Mouse (Mus musculus): ENCODE data around the gene Aaed1.

Gene Aaed1

DNA sequence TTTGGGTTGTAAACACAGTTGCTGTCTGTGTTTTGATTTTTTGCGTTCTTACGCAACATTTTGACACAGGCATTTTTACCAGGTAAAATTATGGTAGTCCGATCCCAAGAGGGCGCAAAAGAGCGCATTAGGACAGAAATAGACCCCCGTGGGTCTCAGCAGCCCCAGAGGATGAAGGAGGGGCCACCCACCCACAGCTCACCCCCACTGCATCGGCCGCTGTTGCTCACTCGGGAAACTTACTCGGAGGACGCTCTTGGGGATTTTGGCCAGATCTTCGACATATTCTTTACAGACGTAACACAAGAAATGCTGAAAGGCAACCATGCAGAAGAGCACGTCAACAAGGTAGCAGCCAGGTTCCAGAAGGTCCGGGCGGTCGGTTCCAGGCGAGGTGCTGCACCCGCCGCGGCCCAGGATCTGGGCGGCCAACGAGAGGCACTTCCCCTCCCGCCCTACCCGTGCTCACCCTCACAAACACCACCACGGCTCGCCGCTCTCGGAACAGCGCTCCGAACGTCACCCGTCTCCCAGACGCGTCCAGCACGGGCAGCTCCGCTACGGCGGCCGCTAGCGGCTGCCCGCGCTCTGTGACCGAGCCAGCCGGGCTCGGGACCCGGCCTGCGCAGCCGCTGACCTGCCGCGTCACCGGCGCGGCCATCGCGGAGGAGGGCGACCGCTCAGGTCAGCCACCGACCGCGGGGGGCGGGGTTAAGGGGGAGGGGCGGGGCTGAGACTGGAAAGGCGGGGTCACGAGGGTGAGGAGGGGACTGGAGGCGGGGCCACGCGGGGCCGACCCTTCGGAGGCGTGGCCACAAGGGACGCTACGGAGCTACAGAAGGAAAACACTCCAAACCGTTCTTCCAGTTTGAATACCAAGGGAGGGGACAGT, at the start of gene Aaed1:
TSS of gene Aaed1 (minus strand) at position 687 of the 892 bp plus-strand sequence.
- peak; percentile 88 for DNase-seq

DNA sequence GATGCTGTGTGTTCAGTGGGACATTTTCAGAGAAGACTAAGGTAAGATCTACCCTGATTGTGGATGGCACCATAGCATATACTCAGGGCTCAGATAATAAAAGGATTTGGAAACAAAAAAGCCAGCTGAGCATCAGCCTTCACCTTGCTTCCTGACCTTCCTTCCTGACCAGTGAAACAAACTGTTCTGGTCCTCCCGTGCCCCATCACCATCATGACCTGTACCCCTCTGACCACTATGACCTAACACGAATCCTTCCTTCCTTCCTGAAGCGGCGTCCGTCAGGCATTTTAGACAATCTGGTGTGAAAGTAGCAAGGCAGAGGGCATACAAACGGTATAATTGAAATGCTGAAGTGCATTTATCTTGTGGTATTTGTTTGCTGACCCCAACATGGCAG, 49.6 kb upstream of the Aaed1 start:
- DNase-seq: no peak

DNA sequence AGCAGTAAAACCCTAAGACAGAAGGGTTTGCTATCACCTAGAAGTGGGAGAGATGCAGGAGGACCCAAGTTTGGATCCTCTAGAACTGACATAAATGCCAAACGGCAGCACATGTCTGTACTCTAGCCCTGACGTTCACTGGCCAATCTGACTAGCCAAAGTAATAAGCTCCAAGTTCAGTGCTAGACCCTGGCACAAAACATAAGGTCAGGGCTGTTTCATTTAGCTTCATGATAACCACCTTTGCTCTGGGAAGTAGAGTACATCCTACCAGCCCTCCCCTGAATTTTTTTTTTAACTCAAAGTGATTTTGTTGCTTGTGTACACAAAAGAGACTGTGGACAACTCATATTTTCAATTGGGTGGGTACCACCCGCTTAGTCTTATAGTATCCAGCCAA, 48.5 kb upstream of the Aaed1 start:
- DNase-seq: no peak

DNA sequence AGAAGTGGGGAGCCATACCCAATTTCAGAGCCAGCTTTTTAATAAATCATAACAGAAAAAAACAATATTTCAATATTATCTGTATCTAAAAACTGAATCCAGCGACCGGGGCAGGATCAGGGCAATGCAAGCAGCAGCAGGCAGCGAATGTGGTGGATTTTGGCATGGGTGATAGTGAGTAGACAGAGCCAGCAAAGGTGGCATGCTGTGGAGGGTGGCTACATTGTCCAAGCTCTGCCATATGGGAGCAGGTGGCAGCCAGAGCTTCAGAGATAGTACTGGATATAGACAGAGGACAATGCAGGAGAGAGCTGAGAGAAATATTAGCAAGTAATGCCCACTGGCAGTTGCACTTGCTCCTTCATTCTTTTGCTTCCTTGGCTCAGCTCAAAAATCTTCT, 47.2 kb upstream of the Aaed1 start:
- DNase-seq: no peak

DNA sequence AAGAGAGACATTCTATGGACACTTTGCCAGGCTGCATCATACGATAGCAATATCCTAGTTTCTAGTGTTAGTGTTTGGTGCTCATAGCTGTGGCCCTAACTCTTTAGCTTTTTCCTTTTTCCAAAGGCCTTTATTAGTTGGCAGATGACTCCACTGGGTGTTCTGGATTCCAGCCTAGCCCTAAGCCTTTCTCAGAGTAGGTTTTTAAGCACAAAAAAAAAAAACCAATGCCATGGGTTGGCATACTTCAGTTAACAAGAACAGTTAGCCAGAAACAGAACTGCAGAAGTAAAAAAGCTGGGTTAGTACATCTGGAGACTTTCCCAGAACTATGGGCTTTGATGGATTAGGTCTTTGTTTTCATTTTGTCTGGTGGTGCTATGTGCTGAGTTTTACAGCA, 46.0 kb upstream of the Aaed1 start:
- no peak for DNase-seq

DNA sequence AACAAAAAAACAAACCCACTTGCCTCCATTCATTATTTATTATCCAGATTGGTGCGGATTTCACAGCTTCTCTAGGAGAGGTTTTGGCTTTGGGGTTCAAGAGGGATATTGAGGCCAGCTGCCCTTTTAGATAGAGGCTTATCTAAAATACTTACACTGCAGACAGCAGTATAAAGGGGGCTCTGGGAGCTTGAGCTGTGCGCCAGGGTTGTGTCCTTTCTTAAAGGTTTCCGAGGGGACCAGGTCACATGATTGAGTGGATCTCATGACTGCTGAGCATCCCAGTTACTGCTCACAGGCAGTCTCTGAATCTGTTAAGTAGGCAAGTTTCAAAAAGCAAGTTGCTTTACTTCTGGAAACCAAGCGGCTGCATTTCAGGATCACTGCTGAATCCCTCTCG, 44.9 kb upstream of the Aaed1 start:
- DNase-seq: no peak

DNA sequence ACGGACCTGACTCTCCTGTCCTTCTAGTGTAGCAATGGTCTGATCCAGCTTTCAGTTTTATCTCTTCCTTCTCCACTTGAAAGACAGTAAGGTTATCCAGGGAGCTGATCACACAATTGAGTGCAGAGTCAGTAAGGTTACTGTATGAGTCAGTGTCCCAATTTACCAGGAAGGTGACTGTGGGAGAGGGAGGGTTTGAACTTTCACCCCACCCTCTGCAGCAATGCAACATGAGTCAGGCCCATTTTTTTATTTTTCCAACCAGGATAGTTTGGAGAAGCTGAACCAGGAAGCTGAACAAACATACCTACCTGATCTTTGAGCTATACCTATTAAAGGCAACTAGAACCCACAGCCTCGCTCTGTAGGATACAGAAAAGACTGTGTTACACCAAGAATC, 37.0 kb upstream of the Aaed1 start:
- no peak for DNase-seq

DNA sequence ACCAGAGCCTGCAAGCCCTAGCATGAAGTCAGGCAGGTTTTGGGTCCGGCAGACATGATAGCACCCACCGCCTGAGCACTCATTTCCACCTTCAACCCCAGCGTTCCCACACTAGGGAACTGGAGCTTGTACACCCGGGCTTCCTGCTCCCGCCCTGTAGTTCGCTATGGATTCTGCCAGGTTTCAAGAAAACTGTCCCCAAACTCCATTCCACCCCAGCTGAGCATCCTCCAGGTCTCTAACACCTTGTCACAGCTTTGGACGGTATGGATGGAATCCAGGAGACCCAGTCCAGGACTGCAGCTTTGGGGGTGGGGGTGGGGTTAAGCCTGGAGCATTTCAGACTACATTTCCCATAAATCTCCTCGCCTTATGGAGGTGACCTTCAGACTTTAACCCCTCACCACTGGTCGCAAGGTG, 31.6 kb upstream of the Aaed1 start:
- no peak for DNase-seq

DNA sequence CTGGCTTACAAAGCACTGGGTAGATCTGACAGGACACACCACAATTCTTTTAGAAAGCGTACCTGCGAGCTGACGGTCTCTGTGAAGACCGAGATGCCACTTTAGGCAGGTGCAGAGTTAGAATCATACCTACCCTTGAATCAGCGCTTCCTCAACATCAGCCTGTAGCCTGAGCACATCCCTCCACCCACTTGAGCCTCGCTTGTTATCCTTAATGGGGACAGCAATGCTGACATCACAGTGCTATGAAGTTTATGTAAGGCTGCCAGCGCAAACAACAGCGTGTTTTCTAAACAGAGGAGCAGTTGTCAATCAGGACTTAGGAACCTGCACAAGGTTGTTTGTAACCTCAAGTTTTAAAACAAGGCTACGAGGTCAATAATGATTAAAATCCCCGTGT, 31.1 kb upstream of the Aaed1 start:
- no peak for DNase-seq

DNA sequence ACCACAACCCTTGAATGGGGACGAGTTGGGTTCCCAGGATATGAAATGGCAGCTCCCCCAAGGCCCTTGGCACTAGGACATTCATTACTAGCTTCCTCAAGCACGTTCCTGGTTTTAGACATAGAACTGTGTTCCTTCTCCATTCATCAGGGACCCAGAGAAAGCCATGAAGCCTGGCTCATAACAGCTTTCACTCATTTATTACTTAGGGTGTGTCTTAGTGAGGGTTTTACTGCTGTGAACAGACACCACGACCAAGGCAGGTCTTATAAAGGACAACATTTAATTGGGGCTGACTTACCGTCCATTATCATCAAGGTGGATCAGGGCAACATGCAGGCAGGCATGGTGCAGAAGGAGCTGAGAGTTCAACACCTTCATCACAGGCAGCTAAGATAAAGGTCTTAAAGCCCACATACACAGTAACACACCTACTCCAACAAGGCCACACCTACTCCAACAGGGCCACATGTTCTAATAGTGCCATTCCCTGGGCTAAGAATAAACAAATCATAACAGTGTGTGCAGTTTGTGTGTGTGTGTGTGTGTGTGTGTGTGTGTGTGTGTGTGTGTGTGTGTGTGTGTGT, 23.1 kb upstream of the Aaed1 start:
- DNase-seq: no peak

DNA sequence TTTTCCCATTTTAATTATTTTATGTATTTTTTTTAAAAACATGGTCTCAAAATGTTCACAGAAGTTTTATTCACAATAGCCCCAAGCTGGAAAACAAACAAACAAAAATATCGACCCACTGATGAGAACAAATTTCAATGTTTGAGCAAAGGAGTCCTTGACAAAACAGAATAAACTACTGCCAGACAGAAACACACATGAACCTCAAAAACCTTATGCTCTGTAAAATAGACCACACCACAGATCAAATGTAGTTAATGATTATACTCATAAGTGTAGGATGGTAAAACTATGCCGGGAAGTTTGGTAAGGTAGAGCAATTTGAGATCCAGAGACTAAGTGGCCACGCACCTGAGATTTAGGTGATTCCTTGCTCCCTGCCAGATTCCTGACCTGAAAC, 20.6 kb upstream of the Aaed1 start:
- DNase-seq: no peak

DNA sequence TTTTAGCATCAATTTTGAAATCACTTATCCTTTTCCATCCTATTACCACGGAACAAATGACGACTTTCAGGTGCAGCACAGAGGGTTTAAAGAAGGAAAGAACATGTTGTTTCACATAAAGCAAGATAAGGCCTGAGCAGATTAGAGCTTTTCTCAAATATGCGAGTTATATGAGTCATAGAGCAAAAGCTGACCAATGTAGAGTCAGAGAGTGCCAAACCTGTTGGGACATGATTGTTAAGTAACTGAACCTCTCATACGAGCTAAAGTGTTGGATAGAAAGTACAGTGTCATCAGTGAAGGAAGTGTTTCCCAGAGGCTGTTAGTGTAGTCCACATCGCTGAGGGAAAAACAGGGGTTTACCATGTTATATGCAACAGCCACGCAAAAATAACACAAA, 19.8 kb upstream of the Aaed1 start:
- DNase-seq: no peak

DNA sequence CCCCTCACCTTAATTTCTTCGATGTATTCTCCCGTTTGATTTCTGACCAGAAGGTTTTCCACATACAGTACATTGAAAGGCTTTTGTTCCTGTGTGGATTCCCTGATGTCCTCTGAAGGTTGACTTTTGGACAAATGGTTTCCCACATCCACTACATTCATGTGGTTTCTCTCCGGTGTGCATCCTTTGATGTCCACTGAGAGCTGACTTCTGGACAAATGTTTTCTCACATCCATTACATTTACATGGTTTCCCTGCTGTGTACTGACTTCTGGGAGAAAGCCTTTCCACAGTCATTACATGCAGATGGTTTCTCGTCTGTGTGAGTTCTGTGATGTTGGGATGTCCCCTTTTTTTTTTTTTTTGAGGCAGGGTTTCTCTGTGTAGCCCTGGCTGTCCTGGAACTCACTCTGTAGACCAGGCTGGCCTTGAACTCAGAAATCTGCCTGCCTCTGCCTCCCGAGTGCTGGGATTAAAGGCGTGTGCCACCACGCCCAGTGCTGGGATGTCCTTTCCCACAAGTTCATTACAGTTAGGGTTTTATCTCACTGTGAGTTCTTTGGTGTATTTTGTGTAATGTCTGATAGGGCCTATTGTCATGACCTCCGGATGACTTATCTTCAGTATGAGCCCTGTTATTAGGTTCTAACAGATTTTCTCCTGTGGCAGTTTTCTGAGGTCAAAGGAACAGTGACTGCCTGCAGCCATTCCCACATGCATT, 10.2 kb upstream of the Aaed1 start:
- no peak for DNase-seq

DNA sequence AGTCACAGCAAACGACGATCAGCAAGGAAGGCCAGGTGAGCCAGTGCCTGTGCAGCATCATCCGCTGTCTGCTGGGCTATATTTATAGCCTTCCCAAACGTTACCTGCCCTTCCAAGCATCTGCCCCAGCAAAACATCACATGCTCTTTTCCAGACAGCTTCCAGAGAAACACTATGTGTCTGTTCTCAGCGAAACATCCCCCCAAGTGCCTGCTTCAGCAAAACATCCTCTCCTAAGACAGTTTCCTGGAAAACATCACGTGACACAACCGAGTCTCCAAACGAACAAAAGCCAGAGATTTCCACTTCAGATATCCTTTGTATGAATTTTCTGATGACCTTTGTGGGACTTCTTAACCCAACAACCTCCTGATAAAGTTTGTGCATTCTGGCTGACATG, 7.8 kb upstream of the Aaed1 start:
- no peak for DNase-seq

DNA sequence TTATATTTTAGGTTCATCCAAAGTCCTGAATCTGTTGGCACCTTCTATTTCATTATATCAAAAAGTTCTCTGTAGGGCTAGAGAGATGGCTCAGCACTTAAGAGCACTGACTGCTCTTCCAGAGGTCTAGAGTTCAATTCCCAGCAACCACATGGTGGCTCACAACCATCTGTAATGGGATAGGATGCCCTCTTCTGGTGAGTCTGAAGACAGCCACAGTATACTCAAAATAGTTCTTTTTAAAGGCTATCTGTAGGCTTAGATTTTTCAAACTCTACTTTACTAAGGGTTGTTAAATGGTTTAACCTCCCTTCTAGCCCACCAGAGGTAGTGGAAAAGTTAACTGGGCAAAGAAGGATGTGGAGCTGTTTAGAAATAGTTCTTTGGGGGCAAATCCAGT, 7.3 kb upstream of the Aaed1 start:
- DNase-seq: no peak

DNA sequence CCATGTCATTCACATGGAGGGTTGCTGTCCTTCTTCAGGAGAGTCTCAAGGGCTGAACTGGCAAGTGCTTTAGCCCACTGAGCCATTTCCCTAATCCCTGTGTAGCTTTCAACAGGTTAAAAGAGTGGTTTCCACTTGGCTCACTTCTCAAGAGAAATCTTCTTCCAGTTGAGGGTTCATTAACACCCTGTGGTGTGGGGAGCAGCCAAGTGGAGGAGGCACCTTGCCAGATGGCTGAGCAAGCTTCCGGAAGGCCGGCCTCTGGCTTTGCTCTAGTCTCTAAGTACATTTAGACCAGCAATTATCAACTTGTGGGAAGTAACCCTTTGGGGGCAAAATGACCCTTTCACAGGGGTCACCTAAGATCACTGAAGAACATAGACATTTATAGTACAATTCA, 5.8 kb upstream of the Aaed1 start:
- DNase-seq: no peak

DNA sequence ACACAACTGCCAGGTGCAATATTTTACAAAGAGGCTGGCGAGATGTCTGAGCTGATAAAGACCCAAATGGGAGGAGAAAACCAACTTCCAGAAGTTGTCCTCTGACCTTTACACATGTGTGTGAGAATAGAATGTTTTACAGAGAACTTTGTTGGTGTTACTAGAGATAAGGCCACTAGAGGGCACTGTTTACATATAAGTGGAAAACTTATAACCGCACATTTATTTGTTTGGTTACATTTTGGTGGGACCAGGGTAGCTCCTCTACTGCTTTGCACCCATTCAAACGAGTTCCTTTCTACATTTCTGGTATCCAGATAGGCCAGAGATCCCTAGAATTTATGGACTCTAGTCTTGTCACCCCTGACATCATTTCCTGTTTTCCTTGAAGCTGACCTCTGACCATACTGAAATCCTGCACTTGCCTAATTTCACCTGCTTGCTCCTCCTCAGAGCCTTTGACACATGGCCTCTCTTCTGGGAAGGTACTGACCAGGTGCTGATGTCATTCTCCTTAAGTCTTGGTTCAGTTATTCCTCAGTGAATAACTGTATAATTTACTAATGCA, 3.1 kb upstream of the Aaed1 start:
- peak; percentile 15 for DNase-seq

DNA sequence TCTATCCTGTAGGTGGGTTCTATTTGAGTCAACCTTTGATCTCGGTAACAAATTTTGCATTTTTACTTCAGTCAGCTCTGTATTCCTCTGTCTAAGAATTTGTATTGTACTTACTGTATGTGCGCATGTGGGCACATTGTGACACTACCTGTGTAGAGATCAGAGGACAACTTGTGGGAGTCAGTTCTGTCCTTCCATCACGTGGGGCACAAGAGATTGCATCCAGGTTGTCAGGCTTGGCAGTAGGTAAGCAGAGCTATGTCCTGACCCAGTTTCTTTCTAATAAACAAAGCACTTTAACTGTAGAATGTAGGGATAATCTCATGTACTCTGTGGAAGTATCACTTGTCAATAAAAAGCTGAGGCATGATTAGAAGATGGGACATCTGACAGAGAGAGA, 1.5 kb upstream of the Aaed1 start:
- no peak for DNase-seq

DNA sequence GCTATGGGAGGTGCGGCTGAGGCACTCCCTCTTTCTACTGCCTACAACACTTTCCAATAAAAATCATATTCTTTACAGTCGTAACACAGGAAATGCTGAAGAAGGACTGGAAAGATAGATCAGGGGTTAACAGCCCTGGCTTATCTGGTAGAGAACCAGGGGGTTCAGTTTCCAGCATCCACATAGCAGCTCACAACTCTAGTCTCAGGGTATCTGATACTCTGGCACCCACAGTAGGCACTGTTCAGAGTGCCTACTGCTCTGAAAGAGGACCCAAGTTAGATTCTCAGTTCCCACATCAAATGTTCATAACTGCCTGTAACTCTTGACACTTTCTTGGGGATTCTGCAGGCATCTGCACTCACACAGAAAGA, 393 bp upstream of the Aaed1 start:
- DNase-seq: no peak

DNA sequence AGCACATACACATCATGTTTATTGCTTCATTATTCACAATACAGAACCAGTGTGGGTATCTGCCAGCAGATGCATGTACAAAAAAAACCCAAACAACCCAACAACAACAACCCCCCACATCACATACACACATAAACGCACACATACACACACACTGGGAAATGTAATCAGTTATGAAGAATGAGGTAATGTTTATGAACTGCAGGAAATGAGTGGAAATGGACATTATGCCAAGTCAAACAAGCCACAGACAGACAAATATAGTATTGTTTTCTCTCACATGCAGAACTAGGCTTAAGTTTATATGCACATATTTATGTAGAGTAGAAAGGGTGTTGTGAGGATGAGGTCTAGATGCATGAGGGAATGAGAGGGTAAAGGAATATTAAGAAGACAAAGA, 1.2 kb downstream of the Aaed1 start:
- no peak for DNase-seq

DNA sequence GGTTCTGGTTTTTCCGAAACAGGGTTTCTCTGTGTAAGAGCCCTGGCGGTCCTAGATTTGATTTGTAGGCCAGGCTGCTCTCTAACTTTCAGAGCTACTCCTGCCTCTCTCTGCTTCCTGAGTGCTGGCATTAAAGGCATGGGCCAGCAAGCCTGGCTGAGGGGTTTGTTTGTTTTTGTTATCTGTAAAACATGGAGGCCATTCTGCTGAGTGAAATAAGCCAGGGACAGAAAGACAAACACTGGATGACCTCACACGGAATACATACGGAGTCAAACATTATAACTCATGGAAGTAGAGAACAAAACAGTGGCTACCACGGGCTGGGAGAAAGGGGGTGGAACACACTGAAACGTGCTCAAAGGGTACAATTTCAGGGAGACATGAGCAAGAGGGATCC, 1.9 kb downstream of the Aaed1 start:
- DNase-seq: no peak

DNA sequence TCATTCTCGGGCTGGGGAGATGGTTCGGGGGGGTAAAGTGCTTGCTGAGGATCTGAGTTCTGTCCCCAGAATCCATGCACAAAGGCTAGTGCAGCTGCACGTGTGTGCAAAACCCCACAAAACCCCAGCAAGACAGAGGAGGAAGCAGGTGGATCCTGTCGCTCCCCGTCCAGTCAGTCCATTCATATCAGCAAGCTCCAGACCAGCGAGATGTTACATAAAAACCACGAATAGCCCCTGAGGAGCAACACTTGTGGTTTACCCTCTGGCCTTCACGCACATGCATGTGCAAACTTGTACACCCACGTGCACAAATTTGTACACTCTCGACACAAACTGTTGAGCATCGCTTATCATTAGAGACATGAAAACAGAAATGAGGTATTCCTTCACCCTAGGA, 2.7 kb downstream of the Aaed1 start:
- peak; percentile 15 for DNase-seq

DNA sequence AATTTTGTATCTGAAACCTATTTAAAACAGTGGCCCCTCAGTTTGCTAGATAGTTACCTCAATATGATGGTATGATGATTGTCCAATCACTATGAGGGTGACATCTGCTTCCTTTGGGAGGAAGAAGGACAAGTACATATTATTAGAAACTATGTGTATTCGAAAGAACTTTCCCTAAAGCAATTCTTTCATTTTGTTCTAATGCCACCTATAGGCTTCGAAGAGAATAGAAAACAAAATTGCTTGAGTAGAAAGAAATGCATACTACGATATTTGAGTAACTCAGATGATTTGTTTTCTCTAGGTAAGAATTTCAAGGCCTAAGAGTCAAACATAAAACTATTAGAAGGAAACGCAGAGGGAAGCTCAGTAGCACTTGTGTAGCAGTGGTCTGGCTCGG, 3.5 kb downstream of the Aaed1 start:
- DNase-seq: no peak

DNA sequence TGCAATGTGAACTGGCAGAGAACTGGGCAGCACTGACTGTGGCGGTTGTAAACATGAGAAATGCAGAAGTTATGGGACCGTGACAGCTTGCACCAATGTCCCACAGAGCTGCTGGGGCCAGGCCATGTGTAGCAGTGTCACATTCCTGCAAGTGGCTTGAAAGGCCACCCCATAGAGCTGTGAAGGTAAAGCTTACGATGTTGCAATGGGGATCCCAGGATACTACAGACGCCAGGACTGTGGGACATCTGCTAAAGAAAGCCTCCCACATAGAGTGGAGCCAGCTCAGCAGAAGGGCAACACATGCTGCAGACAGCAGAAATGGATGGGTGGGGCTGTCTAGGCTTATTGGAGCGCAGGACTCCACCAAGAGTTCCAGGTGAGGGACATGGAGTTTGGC, 5.0 kb downstream of the Aaed1 start:
- no peak for DNase-seq
